Mouse (Mus musculus): Measurements from ENCODE around the gene Zmym6.

Gene Zmym6

DNA sequence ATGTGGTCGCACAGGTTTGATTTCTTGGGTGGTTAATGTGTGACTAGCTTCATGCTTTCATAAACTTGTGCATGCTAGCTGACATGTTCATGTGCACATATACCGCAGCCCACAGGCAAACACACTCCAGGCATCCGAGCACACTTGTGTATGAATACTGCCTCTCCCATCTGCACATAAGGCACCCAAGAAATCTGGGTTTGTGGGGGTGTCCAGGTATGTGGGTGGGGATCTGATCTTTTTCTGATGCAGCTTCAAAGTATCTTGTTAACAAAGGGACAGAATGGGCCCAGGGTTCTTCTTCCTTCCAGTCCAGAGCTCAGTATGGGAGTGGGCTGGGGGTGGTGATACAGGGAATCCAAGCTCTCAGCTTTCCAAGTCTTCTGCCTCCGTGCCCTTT lies 95.4 kb downstream of the Zmym6 start:
- in situ Hi-C loops (cut with MboI; ENCODE audit: unreplicated experiment in 2 of 2): no loop called here

GRCm38 (mm10) chr4:127173461-127173860 lies 96.3 kb downstream of the Zmym6 start:
- in situ Hi-C loops (cut with MboI; ENCODE audit: unreplicated experiment in 2 of 2): no loop called here

All from v-Abl transformed pro-B cells (cell line).